25 mouse cellular contexts compared by ENCODE assay signal in genomic region chr11:61109707-61110106, GRCm38 (mm10). TPM values are rescaled to one million over a fixed set of nuclear protein-coding genes. Genes with fewer than 3 reads are reported as not detected.
DNase-seq lines count a peak whose midpoint lies in the region; ATAC-seq and TF ChIP-seq lines count a peak whose summit lies in the region.
"Had no signal": no experiment of that assay in that cellular context is flagged by ENCODE, and none has a peak within 500 bp of the region (broad histone marks: within the 10 kb centered on the region; RNA-seq: fewer than 3 reads in every experiment).

No protein-coding gene starts in this region.

- H3K36me3 ChIP-seq in liver, postnatal 0 days (replicated peaks; ENCODE audit: insufficient read depth, low read length), result no peaks in the 10 kb centered on the region
- no peaks in the 10 kb centered on the region for H3K36me3 ChIP-seq in liver, embryonic 12.5 days
- H3K36me3 ChIP-seq: embryonic facial prominence, embryonic 10.5 days; embryonic facial prominence, embryonic 13.5 days; forebrain, embryonic 12.5 days; forebrain, embryonic 15.5 days; hindbrain, embryonic 10.5 days; hindbrain, embryonic 13.5 days; intestine, embryonic 15.5 days had no signal

- 69% methylated on average over 6 of the region's 6 CpGs for WGBS in liver, postnatal 0 days (ENCODE audit: insufficient replicate concordance)
- WGBS in liver, embryonic 12.5 days (ENCODE audit: insufficient replicate concordance), result 65% methylated on average over 6 of the region's 6 CpGs
- 55% methylated on average over 6 of the region's 6 CpGs for WGBS in bone marrow, adult 2 months

- H3K9ac ChIP-seq in liver, postnatal 0 days (replicated peaks), result no peak overlapping the region
- H3K9ac ChIP-seq in liver, embryonic 12.5 days, result no peak overlapping the region
- H3K9ac ChIP-seq: embryonic facial prominence, embryonic 13.5 days; forebrain, embryonic 12.5 days; forebrain, embryonic 15.5 days; hindbrain, embryonic 13.5 days; intestine, embryonic 15.5 days had no signal

- H3K4me1 ChIP-seq in liver, postnatal 0 days (ENCODE audit: insufficient read depth), result peaks cover 15% of the 10 kb centered on the region
- no peaks in the 10 kb centered on the region for H3K4me1 ChIP-seq in liver, embryonic 12.5 days
- peaks cover 17% of the 10 kb centered on the region for H3K4me1 ChIP-seq in bone marrow, adult 2 months (ENCODE audit: control insufficient read depth, insufficient read depth, low read length)
- H3K4me1 ChIP-seq: embryonic facial prominence, embryonic 13.5 days; intestine, embryonic 15.5 days had no signal

- no peak for TF ChIP-seq POLR2A in bone marrow, adult 2 months (IDR thresholded peaks at IDR 0.05; ENCODE audit: borderline replicate concordance, control insufficient read depth, low read depth, low read length)

- H3K4me3 ChIP-seq in liver, postnatal 0 days (ENCODE audit: low read depth, low read length), result no peak overlapping the region
- H3K4me3 ChIP-seq in liver, embryonic 12.5 days, result no peak overlapping the region
- H3K4me3 ChIP-seq in bone marrow, adult 2 months (replicated peaks; ENCODE audit: control insufficient read depth, low read depth, low read length), result no peak overlapping the region
- H3K4me3 ChIP-seq: embryonic facial prominence, embryonic 10.5 days; embryonic facial prominence, embryonic 13.5 days; erythroblast, embryonic 14.5 days; forebrain, embryonic 12.5 days; forebrain, embryonic 15.5 days; hindbrain, embryonic 10.5 days; hindbrain, embryonic 13.5 days; intestine, embryonic 15.5 days had no signal

- TF ChIP-seq CTCF in liver, postnatal 0 days (IDR thresholded peaks at IDR 0.05; ENCODE audit: low read depth), result no peak
- TF ChIP-seq CTCF in bone marrow, adult 2 months (IDR thresholded peaks at IDR 0.05; ENCODE audit: control insufficient read depth, insufficient read depth, low read length), result no peak

- no peaks in the 10 kb centered on the region for H3K27me3 ChIP-seq in liver, postnatal 0 days (ENCODE audit: insufficient read depth, low read length)
- H3K27me3 ChIP-seq in liver, embryonic 12.5 days (replicated peaks), result peaks cover 5% of the 10 kb centered on the region; the same call in 1 of the 2 replicates
- H3K27me3 ChIP-seq: embryonic facial prominence, embryonic 13.5 days; forebrain, embryonic 15.5 days; intestine, embryonic 15.5 days had no signal

- H3K4me2 ChIP-seq in liver, postnatal 0 days (ENCODE audit: low read depth, low read length), result no peak overlapping the region
- H3K4me2 ChIP-seq in liver, embryonic 12.5 days, result no peak overlapping the region
- H3K4me2 ChIP-seq: embryonic facial prominence, embryonic 13.5 days; forebrain, embryonic 12.5 days; forebrain, embryonic 15.5 days; heart, embryonic 11.5 days; hindbrain, embryonic 13.5 days; intestine, embryonic 15.5 days had no signal

- ATAC-seq in liver, postnatal 0 days, result no peak
- no peak for ATAC-seq in liver, embryonic 12.5 days
- ATAC-seq in activated CD4-positive, CD25-positive, alpha-beta regulatory T cell, adult 4 months, result no peak
- ATAC-seq: CD4-positive, CD25-positive, alpha-beta regulatory T cell, adult 4 months; forebrain, embryonic 15.5 days; hindbrain, embryonic 16.5 days; intestine, embryonic 15.5 days had no signal

- no peaks in the 10 kb centered on the region for H3K9me3 ChIP-seq in liver, postnatal 0 days (ENCODE audit: low read length)
- no peaks in the 10 kb centered on the region for H3K9me3 ChIP-seq in liver, embryonic 12.5 days (replicated peaks)
- H3K9me3 ChIP-seq: embryonic facial prominence, embryonic 10.5 days; embryonic facial prominence, embryonic 13.5 days; forebrain, embryonic 12.5 days; forebrain, embryonic 15.5 days; hindbrain, embryonic 10.5 days; hindbrain, embryonic 13.5 days; intestine, embryonic 15.5 days had no signal

- peak overlapping the region; percentile 69 for H3K27ac ChIP-seq in liver, postnatal 0 days (ENCODE audit: low read depth)
- H3K27ac ChIP-seq in liver, embryonic 12.5 days, result no peak overlapping the region
- H3K27ac ChIP-seq in bone marrow, adult 2 months (ENCODE audit: control insufficient read depth, insufficient read depth, low read depth, low read length, poor library complexity), result peak overlapping the region; percentile 82
- H3K27ac ChIP-seq: embryonic facial prominence, embryonic 10.5 days; embryonic facial prominence, embryonic 13.5 days; forebrain, embryonic 12.5 days; forebrain, embryonic 15.5 days; hindbrain, embryonic 10.5 days; hindbrain, embryonic 13.5 days; intestine, embryonic 15.5 days had no signal

- no peak for DNase-seq in liver, postnatal 0 days
- peak; percentile 52 to 56 for DNase-seq in B cell, adult 2 months
- DNase-seq in thymus, postnatal 0 days (ENCODE audit: low spot score), result no peak
- DNase-seq: adrenal gland, postnatal 10 days; cerebellum, adult 11-12 months; cerebellum, adult 8-10 months; cerebellum, postnatal 10 days; cerebellum, postnatal 36 days; embryo, embryonic 11 days; gastrocnemius, postnatal 36 days had no signal

- TF ChIP-seq EP300 in liver, postnatal 0 days (IDR thresholded peaks at IDR 0.05; ENCODE audit: low read depth), result no peak

RNA-seq across cellular contexts. Expression of gene Tnfrsf13b, which starts 16.8 kb away (rescaled TPM):
- 8.1 and 9.4 TPM in 2 replicates for polyA plus RNA-seq in liver, postnatal 0 days (2015; fragmentation: Nextera tagmentation; extraction: Ambion mirVana)
- polyA plus RNA-seq in liver, embryonic 12.5 days (2016; fragmentation: Nextera tagmentation; extraction: Ambion mirVana), result 3.2 and 4.8 TPM in 2 replicates
- polyA plus RNA-seq in bone marrow, adult 2 months (2011; ENCODE audit: insufficient read depth, insufficient read length, low replicate concordance, missing spikeins), result 11.5 and 21.8 TPM in 2 replicates
- 10 to 100 TPM; 59.6 to 72.1 TPM for polyA plus RNA-seq in activated CD4-positive, CD25-positive, alpha-beta regulatory T cell, adult 4 months (2017; shearing (Covaris generic))
- 51.8 and 56.0 TPM in 2 replicates for polyA plus RNA-seq in thymus, postnatal 0 days (2015; fragmentation: Nextera tagmentation; extraction: Ambion mirVana)
- polyA plus RNA-seq: C2C12 had no signal

Comparison
In these comparisons a context has a peak if more than half of its experiments do, and no peak if none do; other contexts are left out.
1. DNase-seq: peak in B cell, adult 2 months (2 of 2); none in liver, postnatal 0 days (single experiment) and thymus, postnatal 0 days (single experiment).